Mouse (Mus musculus): ENCODE data around the gene Kremen2.

GRCm38 (mm10) chr17:23699131-23700077 lies 46.2 kb downstream of the Kremen2 start:
- TF ChIP-seq POLR2A (IDR thresholded peaks at IDR 0.05; ENCODE audit: borderline replicate concordance, extremely low read depth, low read depth, low read length) (no peak), CTCF (IDR thresholded peaks at IDR 0.05; ENCODE audit: insufficient read depth, low read length) (no peak)
